Mouse (Mus musculus): ENCODE data around the gene Prdm1. TPM values are rescaled to one million over a fixed set of nuclear protein-coding genes. Genes with fewer than 3 reads are reported as not detected.

Gene Prdm1
- polyA plus RNA-seq, 1 experiment from 2014 or later = 2.8 TPM

- no peak overlapping the region for H3K4me2 ChIP-seq (replicated peaks; ENCODE audit: low read depth, low read length)
- H3K36me3 ChIP-seq (ENCODE audit: control insufficient read depth, insufficient read depth, low read length) = no peaks in the 10 kb centered on the region
- no peak overlapping the region for H3K9ac ChIP-seq (replicated peaks; ENCODE audit: low read depth, low read length)
- no peaks in the 10 kb centered on the region for H3K27me3 ChIP-seq (ENCODE audit: control insufficient read depth, insufficient read depth, low read length)
- ATAC-seq (ENCODE audit: insufficient number of reproducible peaks, insufficient read depth, low FRiP score, low read depth) = no peak
- H3K27ac ChIP-seq (ENCODE audit: low read length) = no peak overlapping the region
- H3K9me3 ChIP-seq (ENCODE audit: control insufficient read depth, low read depth, low read length) = no peaks in the 10 kb centered on the region
- H3K4me3 ChIP-seq (ENCODE audit: low read depth, low read length) = no peak overlapping the region
- no peaks in the 10 kb centered on the region for H3K4me1 ChIP-seq (ENCODE audit: control insufficient read depth, insufficient read depth, low read length)
- 84% methylated on average over 7 of the region's 7 CpGs for WGBS
Measured at GRCm38 (mm10) chr10:44508649-44509048, 19.7 kb downstream of the Prdm1 start.

- Histone ChIP-seq H3K4me2 (replicated peaks; ENCODE audit: low read depth, low read length) (no peak overlapping the region), H3K4me3 (ENCODE audit: low read depth, low read length) (no peak overlapping the region), H3K9me3 (ENCODE audit: control insufficient read depth, low read depth, low read length) (no peaks in the 10 kb centered on the region), H3K27me3 (ENCODE audit: control insufficient read depth, insufficient read depth, low read length) (no peaks in the 10 kb centered on the region), H3K27ac (ENCODE audit: low read length) (no peak overlapping the region), H3K36me3 (ENCODE audit: control insufficient read depth, insufficient read depth, low read length) (no peaks in the 10 kb centered on the region), H3K9ac (replicated peaks; ENCODE audit: low read depth, low read length) (no peak overlapping the region), H3K4me1 (ENCODE audit: control insufficient read depth, insufficient read depth, low read length) (no peaks in the 10 kb centered on the region)
- no peak for ATAC-seq (ENCODE audit: insufficient number of reproducible peaks, insufficient read depth, low FRiP score, low read depth)
- 39% methylated on average over 2 of the region's 2 CpGs for WGBS
Measured at GRCm38 (mm10) chr10:44507984-44508383, 20.3 kb downstream of the Prdm1 start.

DNA sequence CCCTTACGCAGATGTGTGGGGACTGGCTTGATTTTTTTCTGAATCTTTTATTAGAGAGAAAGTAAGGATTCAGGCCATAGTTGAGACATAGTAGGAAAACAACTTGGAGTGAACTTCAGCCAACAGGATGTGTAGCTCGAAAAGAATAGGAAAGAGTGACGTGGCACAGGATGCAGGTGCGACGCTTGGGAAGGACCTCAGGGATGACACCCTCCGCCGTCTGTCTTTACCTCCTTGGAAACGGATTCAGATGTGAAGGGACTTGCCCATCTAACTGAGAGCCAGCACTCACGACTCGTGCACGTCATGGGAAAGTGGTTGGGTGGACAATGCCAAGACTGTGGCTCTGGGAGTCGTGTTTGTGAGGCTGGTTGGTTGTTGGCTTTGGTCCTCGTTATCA is 25.4 kb downstream of the Prdm1 start:
- no peaks in the 10 kb centered on the region for H3K27me3 ChIP-seq (ENCODE audit: control insufficient read depth, insufficient read depth, low read length)
- no peak overlapping the region for H3K4me2 ChIP-seq (replicated peaks; ENCODE audit: low read depth, low read length)
- no peaks in the 10 kb centered on the region for H3K36me3 ChIP-seq (ENCODE audit: control insufficient read depth, insufficient read depth, low read length)
- no peak for ATAC-seq (ENCODE audit: insufficient number of reproducible peaks, insufficient read depth, low FRiP score, low read depth)
- no peak overlapping the region for H3K27ac ChIP-seq (ENCODE audit: low read length)
- no peaks in the 10 kb centered on the region for H3K9me3 ChIP-seq (ENCODE audit: control insufficient read depth, low read depth, low read length)
- H3K4me1 ChIP-seq (ENCODE audit: control insufficient read depth, insufficient read depth, low read length) = no peaks in the 10 kb centered on the region
- WGBS = 82% methylated on average over 13 of the region's 13 CpGs
- no peak overlapping the region for H3K4me3 ChIP-seq (ENCODE audit: low read depth, low read length)
- no peak overlapping the region for H3K9ac ChIP-seq (replicated peaks; ENCODE audit: low read depth, low read length)

DNA sequence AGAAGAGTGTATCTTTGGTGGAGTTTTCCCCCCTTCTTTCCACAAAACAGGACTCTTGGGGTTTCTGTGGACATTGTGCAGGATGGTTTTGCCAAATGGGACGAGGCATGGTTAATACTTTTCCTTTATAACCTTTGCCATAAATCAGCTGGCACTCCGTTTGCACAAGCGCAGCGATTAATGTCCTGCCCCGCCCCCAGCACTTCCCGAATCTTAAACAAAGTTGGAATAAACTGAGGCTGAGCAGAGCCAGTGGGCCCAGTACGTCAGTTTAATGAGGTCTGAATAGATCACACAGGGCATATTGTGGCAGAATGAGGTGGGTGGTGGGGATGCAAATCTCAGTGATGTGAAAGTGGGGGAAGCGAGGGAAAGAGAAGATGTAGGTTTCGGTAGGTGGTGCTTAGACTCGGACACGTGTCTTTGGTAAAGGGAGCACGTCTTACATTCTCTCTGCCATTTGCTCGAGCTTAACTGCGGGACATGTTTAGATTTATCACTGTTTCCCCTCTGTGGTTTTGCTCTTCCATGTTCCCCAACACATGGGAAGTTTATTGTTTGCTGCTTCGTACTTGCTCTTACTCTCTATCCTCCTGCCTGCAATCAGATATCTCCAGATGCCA is 28.3 kb downstream of the Prdm1 start:
- WGBS = 34% methylated on average over 15 of the region's 15 CpGs
- H3K9me3 ChIP-seq (ENCODE audit: control insufficient read depth, low read depth, low read length) = no peaks in the 10 kb centered on the region
- H3K4me1 ChIP-seq (ENCODE audit: control insufficient read depth, insufficient read depth, low read length) = no peaks in the 10 kb centered on the region
- H3K4me2 ChIP-seq (replicated peaks; ENCODE audit: low read depth, low read length) = peak overlapping the region; percentile 11; the same call in 1 of the 2 replicates
- H3K27me3 ChIP-seq (ENCODE audit: control insufficient read depth, insufficient read depth, low read length) = no peaks in the 10 kb centered on the region
- H3K27ac ChIP-seq (ENCODE audit: low read length) = no peak overlapping the region
- H3K9ac ChIP-seq (replicated peaks; ENCODE audit: low read depth, low read length) = no peak overlapping the region
- no peak overlapping the region for H3K4me3 ChIP-seq (ENCODE audit: low read depth, low read length)
- H3K36me3 ChIP-seq (ENCODE audit: control insufficient read depth, insufficient read depth, low read length) = no peaks in the 10 kb centered on the region
- ATAC-seq (ENCODE audit: insufficient number of reproducible peaks, insufficient read depth, low FRiP score, low read depth) = no peak

GRCm38 (mm10) chr10:44493818-44494492 is 34.3 kb downstream of the Prdm1 start:
- Histone ChIP-seq H3K9ac (replicated peaks; ENCODE audit: low read depth, low read length) (no peak overlapping the region), H3K36me3 (ENCODE audit: control insufficient read depth, insufficient read depth, low read length) (no peaks in the 10 kb centered on the region), H3K4me3 (ENCODE audit: low read depth, low read length) (no peak overlapping the region), H3K4me2 (replicated peaks; ENCODE audit: low read depth, low read length) (no peak overlapping the region), H3K27me3 (ENCODE audit: control insufficient read depth, insufficient read depth, low read length) (no peaks in the 10 kb centered on the region; the same call in 1 of the 2 replicates), H3K9me3 (ENCODE audit: control insufficient read depth, low read depth, low read length) (no peaks in the 10 kb centered on the region), H3K27ac (ENCODE audit: low read length) (no peak overlapping the region), H3K4me1 (ENCODE audit: control insufficient read depth, insufficient read depth, low read length) (no peaks in the 10 kb centered on the region)
- 63% methylated on average over 15 of the region's 15 CpGs for WGBS
- no peak for ATAC-seq (ENCODE audit: insufficient number of reproducible peaks, insufficient read depth, low FRiP score, low read depth)

- ATAC-seq (ENCODE audit: insufficient number of reproducible peaks, insufficient read depth, low FRiP score, low read depth) = peak; percentile 37; the same call in 1 of the 2 replicates
- H3K27ac ChIP-seq (ENCODE audit: low read length) = no peak overlapping the region
- H3K9me3 ChIP-seq (ENCODE audit: control insufficient read depth, low read depth, low read length) = no peaks in the 10 kb centered on the region
- 36% methylated on average over 8 of the region's 8 CpGs for WGBS
- H3K4me3 ChIP-seq (ENCODE audit: low read depth, low read length) = no peak overlapping the region
- no peaks in the 10 kb centered on the region; the same call in 1 of the 2 replicates for H3K27me3 ChIP-seq (ENCODE audit: control insufficient read depth, insufficient read depth, low read length)
- no peak overlapping the region for H3K4me2 ChIP-seq (replicated peaks; ENCODE audit: low read depth, low read length)
- no peaks in the 10 kb centered on the region for H3K4me1 ChIP-seq (ENCODE audit: control insufficient read depth, insufficient read depth, low read length)
- no peak overlapping the region for H3K9ac ChIP-seq (replicated peaks; ENCODE audit: low read depth, low read length)
- no peaks in the 10 kb centered on the region for H3K36me3 ChIP-seq (ENCODE audit: control insufficient read depth, insufficient read depth, low read length)
Measured at GRCm38 (mm10) chr10:44492815-44493525, 35.3 kb downstream of the Prdm1 start.

- Histone ChIP-seq H3K4me1 (ENCODE audit: control insufficient read depth, insufficient read depth, low read length) (no peaks in the 10 kb centered on the region), H3K4me3 (ENCODE audit: low read depth, low read length) (no peak overlapping the region), H3K36me3 (ENCODE audit: control insufficient read depth, insufficient read depth, low read length) (no peaks in the 10 kb centered on the region), H3K4me2 (replicated peaks; ENCODE audit: low read depth, low read length) (no peak overlapping the region), H3K27ac (ENCODE audit: low read length) (no peak overlapping the region), H3K9me3 (ENCODE audit: control insufficient read depth, low read depth, low read length) (no peaks in the 10 kb centered on the region), H3K9ac (replicated peaks; ENCODE audit: low read depth, low read length) (no peak overlapping the region), H3K27me3 (ENCODE audit: control insufficient read depth, insufficient read depth, low read length) (no peaks in the 10 kb centered on the region; the same call in 1 of the 2 replicates)
- whole genome bisulfite sequencing = 65% methylated on average over 5 of the region's 5 CpGs
- ATAC-seq (ENCODE audit: insufficient number of reproducible peaks, insufficient read depth, low FRiP score, low read depth) = no peak
Measured at GRCm38 (mm10) chr10:44490899-44491422, 37.3 kb downstream of the Prdm1 start.

DNA sequence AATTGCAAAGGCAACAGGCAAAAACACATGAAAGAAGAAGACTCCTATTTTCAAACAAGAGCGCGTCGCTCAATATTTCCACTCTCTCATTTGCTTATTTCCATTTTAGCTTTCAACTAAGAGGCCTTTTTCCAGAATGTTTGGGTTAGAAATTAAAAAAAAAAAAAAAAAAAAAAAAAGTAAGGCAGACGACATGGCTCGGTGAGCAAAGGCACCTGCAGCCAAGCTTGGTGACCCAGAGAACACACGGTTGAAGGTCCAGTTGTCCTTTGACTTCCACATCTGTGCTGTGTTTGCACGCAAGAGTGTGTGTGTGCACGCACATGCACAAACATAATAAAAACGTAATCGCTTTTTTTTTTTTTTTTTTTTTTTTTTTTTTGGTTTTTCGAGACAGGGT is 41.2 kb downstream of the Prdm1 start:
- H3K4me3 ChIP-seq (ENCODE audit: low read depth, low read length) = no peak overlapping the region
- H3K27ac ChIP-seq (ENCODE audit: low read length) = no peak overlapping the region
- no peaks in the 10 kb centered on the region for H3K36me3 ChIP-seq (ENCODE audit: control insufficient read depth, insufficient read depth, low read length)
- no peak for ATAC-seq (ENCODE audit: insufficient number of reproducible peaks, insufficient read depth, low FRiP score, low read depth)
- H3K4me2 ChIP-seq (replicated peaks; ENCODE audit: low read depth, low read length) = no peak overlapping the region
- no peaks in the 10 kb centered on the region for H3K4me1 ChIP-seq (ENCODE audit: control insufficient read depth, insufficient read depth, low read length)
- 83% methylated on average over 10 of the region's 11 CpGs for WGBS
- no peaks in the 10 kb centered on the region for H3K9me3 ChIP-seq (ENCODE audit: control insufficient read depth, low read depth, low read length)
- H3K9ac ChIP-seq (replicated peaks; ENCODE audit: low read depth, low read length) = no peak overlapping the region
- H3K27me3 ChIP-seq (ENCODE audit: control insufficient read depth, insufficient read depth, low read length) = no peaks in the 10 kb centered on the region

All from stomach, embryonic 14.5 days (tissue).